Mouse (Mus musculus): ENCODE data around the gene Nr1h2. TPM values are rescaled to one million over a fixed set of nuclear protein-coding genes. Genes with fewer than 3 reads are reported as not detected.

The Nr1h2 gene
- polyA plus RNA-seq, 1 experiment from 2014 or later: 70.9 TPM

DNA sequence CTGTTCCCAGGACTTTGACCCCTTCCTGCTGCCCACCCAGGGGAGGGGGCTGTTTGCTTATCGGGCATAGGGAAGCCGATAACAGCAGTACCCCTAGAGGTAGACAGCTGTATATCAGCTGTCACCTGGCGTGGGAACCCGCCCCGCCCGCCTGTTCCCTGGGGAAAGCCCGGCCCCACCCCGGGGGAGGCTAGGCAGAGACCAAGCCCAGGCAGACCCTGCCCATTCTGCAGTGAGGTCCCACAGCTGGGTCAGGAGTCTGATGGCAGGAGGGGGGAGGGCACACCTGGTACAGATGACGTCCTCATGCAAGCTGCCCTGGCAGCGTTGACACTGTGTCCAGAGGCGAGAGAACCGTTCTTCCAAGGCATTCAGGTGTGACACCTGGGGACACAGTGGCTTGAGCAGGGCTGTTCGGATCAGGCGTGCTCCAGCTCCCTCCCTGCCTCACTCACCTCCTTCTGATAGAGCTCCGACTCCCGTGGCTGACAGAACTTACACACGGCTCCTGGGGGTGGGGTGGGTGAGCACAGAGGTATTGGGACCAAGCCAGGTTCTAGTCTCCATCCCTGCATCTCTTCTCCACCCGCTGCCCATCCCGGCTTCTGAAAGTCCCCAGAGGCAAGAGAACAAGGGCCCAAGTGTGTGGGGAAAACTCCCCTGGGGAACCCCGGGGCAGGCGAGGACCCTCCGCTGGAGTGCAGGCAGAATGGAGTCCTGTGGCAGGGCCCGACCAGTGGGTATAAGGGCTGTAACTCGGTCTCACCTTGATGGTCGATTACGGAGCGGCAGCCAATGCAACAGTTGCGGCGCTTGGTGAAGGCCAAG, 20.6 kb downstream of the Nr1h2 start:
- Histone ChIP-seq H3K4me3 (no peak overlapping the region), H3K9me3 (no peaks in the 10 kb centered on the region), H3K27ac (no peak overlapping the region), H3K9ac (no peak overlapping the region), H3K4me2 (no peak overlapping the region), H3K4me1 (replicated peaks) (peaks cover 2% of the 10 kb centered on the region), H3K27me3 (peaks cover 22% of the 10 kb centered on the region), H3K36me3 (peaks cover 48% of the 10 kb centered on the region)
- no peak for ATAC-seq (ENCODE audit: low FRiP score)
- WGBS: 86% methylated on average over 29 of the region's 29 CpGs

DNA sequence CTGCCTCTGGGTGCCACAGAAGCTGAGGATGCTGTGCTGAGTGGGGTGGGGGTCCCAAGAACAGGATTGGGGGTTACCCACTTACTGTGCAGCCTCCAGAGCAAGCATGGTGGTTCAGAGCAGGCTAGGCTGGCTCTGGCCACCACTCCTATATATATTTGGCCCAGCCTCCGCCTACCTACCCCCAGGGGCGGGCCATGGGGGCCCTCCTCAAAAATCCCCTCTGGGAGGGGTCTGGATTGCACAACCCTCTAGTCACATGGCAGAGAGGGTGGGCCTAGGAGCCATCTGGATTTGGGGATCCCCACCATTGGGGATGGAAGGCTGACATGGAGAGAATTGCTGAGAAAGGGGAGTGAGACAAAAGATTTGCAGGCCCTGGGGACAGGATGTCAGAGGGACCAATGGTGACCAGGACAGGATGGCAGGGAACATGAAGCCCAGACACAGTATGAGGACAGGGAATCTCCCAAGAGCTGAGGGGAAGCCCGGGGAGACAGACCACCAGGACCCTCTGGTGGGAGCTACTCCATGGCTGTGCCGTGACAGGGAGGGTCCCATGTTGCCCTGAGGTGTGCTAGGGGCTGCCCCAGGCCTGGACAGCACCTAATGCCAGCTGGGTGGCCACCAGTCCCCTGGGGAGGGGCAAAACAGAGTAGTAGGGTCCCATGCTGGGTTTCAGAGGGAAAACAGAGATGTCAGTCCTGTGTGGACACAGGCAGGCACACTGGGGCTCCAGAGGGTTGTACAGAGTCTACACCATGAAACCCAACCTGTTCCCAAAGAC, 21.6 kb downstream of the Nr1h2 start, which contains the start of gene Spib:
TSS of gene Spib (minus strand) at position 126 of the 787 bp plus-strand sequence.
- peaks cover 38% of the 10 kb centered on the region for H3K36me3 ChIP-seq
- peaks cover 9% of the 10 kb centered on the region for H3K4me1 ChIP-seq (replicated peaks)
- no peak for ATAC-seq (ENCODE audit: low FRiP score)
- WGBS: 90% methylated on average over 4 of the region's 4 CpGs
- H3K27me3 ChIP-seq: peaks cover 30% of the 10 kb centered on the region
- no peak within 1 kb of the TSS; the same call in 1 of the 2 replicates for H3K9ac ChIP-seq
- H3K4me3 ChIP-seq: no peak within 1 kb of the TSS
- no peak within 1 kb of the TSS for H3K4me2 ChIP-seq
- H3K27ac ChIP-seq: no peak within 1 kb of the TSS
- no peaks in the 10 kb centered on the region for H3K9me3 ChIP-seq

DNA sequence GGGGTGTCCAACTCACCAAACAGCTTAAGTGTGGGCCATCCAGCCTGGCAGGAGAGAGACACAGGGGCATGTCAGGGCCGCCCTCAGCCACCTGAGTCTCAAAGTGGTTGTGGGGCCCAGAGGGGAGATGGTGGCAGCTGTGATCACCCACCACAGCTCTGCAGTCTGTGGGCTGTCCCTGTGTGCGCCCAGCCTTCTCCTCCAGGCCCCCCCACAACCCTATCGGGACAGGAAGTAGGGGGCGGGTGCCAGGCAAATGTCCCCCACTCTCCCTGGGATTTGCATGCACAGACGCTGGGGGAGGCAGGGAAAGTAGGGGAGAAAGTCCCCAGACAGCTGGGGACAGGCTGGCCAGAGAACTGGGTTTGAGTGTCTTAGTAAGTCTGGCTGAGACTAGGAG, 22.5 kb downstream of the Nr1h2 start:
- H3K36me3 ChIP-seq: peaks cover 30% of the 10 kb centered on the region
- H3K9ac ChIP-seq: no peak overlapping the region; the same call in 1 of the 2 replicates
- peaks cover 38% of the 10 kb centered on the region for H3K27me3 ChIP-seq
- H3K4me3 ChIP-seq: no peak overlapping the region
- ATAC-seq (ENCODE audit: low FRiP score): no peak
- no peak overlapping the region for H3K27ac ChIP-seq
- H3K9me3 ChIP-seq: no peaks in the 10 kb centered on the region
- WGBS: 68% methylated on average over 4 of the region's 5 CpGs
- peaks cover 9% of the 10 kb centered on the region for H3K4me1 ChIP-seq (replicated peaks)
- H3K4me2 ChIP-seq: no peak overlapping the region

DNA sequence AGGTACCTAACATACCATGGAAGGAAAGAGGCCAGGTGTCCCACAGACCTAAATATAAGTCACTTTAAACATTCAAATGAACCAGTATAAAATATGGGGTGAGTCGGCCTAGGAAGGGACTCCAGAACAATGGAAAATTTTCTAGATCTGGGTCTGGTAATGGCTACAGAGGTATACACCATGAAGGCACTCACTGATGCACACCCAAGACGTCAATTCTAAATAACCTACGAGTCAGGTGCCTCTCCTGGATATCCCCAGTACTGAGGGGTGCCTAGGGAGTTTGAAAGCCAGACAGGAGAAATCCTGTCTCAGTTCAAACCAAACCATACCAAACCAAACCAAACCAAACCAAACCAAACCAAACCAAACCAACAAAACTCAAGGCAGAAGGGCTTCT, 23.2 kb downstream of the Nr1h2 start:
- peaks cover 24% of the 10 kb centered on the region for H3K36me3 ChIP-seq
- no peak for ATAC-seq (ENCODE audit: low FRiP score)
- H3K27ac ChIP-seq: no peak overlapping the region
- H3K9ac ChIP-seq: no peak overlapping the region
- peaks cover 45% of the 10 kb centered on the region for H3K27me3 ChIP-seq
- no peak overlapping the region for H3K4me2 ChIP-seq
- 86% methylated on average over 3 of the region's 3 CpGs for WGBS
- H3K4me3 ChIP-seq: no peak overlapping the region
- no peaks in the 10 kb centered on the region for H3K9me3 ChIP-seq
- peaks cover 9% of the 10 kb centered on the region for H3K4me1 ChIP-seq (replicated peaks)

DNA sequence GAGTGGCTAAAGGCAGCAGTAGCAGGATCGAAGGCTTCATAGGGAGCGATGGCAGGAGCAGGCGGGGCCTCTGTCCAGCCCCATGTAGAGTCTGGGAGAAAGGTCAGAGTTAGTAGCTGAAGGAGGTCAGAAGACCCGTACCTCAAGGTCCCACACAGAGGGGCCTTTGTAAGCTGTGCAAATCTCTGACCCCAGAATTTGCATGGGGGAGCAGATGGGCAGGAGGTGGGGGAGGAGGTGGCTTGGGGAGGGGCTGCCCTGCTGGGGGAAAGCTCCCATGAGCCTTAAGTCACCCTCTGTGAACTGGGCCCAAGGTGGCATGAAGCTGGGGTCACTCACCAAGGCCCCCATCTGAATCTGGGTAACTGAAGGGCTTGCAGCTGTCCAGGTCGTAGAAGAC, 24.2 kb downstream of the Nr1h2 start:
- Histone ChIP-seq H3K4me3 (no peak overlapping the region), H3K9me3 (no peaks in the 10 kb centered on the region), H3K4me2 (no peak overlapping the region), H3K4me1 (replicated peaks) (peaks cover 15% of the 10 kb centered on the region), H3K27ac (no peak overlapping the region), H3K36me3 (peaks cover 14% of the 10 kb centered on the region), H3K27me3 (peaks cover 55% of the 10 kb centered on the region), H3K9ac (no peak overlapping the region)
- 60% methylated on average over 5 of the region's 5 CpGs for WGBS
- no peak for ATAC-seq (ENCODE audit: low FRiP score)

DNA sequence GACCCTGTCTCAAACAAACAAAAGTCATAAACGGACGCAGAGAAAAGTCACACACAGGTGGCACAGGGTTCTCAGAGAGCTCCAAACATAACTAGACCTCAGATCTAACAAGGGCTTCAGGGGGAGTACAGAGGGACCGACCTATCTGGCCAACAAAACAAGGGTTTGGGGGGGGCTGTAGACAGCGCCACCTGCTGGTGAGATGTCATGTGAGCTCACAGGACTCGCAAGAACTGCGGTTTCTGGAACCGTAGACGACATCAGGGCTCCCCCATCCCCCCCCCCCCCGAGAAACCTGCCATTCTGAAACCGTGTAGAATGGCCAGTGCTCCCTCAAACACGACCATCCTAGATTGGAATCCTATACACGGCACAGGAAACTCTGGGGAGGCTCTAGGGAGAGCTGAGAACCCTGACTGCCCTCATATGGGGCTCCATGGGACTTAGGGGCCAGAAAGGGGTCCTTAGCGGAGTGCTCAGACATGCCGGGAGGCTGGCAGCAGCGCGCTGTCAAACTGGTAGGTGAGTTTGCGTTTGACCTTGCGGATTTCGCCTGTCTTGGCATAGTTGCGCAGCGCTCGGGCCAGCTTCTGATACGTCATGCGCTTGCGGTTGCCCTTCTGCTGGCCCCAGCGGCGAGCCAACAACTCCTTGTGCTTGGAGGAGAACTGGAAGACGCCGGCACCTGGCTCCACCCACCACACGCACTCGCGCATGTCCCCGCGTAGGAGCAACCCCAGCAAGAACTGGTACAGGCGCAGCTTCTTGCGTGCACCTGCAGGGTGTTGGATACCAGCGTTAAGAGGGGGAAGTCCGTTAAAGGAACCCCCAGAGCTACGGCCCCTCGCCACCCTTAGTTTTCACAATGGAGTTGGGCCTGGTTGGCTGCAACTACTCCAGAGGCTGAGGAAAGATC, 26.0 kb downstream of the Nr1h2 start:
- H3K4me3 ChIP-seq: peak overlapping the region; percentile 38
- H3K36me3 ChIP-seq: no peaks in the 10 kb centered on the region; the same call in 1 of the 2 replicates
- peak overlapping the region; percentile 72 for H3K4me2 ChIP-seq
- peak overlapping the region; percentile 70 for H3K9ac ChIP-seq
- ATAC-seq (ENCODE audit: low FRiP score): peak; percentile 30; the same call in 1 of the 2 replicates
- peaks cover 73% of the 10 kb centered on the region for H3K27me3 ChIP-seq
- WGBS: 6% methylated on average over 40 of the region's 40 CpGs
- H3K27ac ChIP-seq: no peak overlapping the region
- peaks cover 16% of the 10 kb centered on the region for H3K4me1 ChIP-seq (replicated peaks)
- H3K9me3 ChIP-seq: no peaks in the 10 kb centered on the region

DNA sequence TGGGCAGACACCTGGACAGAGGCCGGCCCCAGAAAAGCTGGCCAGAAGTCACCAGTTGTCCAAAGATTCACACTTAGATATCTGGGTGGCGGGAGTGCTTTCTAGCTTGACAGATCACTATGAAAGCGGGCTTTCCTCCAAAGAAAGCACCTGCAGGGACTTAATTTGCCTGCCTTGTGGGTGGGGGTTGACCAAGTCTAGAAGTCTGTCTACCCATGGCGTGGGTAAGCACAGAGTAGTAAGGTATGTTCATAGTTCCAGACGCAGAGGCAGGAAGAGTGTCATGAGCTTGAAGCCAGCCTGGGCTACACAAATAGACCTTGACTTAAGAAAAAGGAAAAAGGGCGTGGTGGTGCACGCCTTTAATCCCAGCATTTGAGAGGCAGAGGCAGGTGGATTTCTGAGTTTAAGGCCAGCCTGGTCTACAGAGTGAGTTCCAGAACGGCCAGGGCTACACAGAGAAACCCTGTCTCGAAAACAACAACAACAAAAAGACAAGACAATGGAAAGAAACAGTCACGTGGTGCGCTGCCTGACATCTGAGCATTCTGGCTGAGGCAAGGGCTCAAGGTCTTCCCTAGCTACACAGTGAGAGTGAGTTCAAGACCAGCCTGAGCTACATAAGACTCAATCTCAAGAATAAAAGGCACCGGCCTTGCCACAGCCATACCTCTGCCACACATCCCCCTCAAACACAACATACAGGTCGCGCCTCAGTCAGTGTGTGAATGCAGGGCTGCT, 27.2 kb downstream of the Nr1h2 start:
- Histone ChIP-seq H3K4me1 (replicated peaks) (peaks cover 19% of the 10 kb centered on the region), H3K36me3 (no peaks in the 10 kb centered on the region), H3K27ac (no peak overlapping the region), H3K27me3 (peaks cover 84% of the 10 kb centered on the region), H3K9ac (no peak overlapping the region), H3K9me3 (no peaks in the 10 kb centered on the region), H3K4me2 (no peak overlapping the region), H3K4me3 (no peak overlapping the region)
- ATAC-seq (ENCODE audit: low FRiP score): no peak
- WGBS: 90% methylated on average over 14 of the region's 14 CpGs

DNA sequence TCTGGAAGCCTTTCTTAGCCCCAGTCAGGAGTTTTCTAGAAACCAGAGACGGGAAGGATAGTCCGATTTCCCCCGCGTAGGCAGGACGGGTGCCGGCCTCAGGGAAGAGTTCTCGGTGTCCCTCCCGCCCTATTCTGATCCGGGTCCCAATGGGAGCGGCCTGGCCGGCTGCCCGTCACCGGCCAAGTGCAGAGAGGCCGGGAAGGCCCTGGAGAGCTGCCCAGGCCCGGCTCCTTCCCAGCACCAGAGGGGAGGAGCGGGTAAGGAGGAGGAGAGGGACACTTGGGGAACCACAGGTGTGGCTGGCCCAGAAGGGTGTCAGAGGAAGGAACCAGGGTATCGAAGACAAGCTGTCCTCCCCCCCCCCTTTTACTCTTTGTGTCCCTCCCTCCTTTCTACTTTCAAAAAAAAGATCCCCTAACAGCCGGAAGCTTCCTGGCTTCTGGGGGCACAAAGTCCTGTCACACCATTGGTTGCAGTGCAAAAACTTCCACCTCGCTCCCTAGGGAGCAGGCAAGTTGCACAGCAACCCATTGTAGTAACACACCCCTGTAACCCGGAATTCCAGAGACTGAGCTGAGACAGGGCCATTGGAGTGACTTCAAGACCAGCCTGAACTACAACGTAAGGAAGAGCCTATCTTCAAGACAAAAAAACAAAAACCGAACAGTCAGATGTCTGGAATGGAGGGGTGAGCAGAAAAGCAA, 28.5 kb downstream of the Nr1h2 start:
- Histone ChIP-seq H3K27ac (no peak overlapping the region), H3K9ac (peak overlapping the region; percentile 35; the same call in 1 of the 2 replicates), H3K4me1 (replicated peaks) (peaks cover 21% of the 10 kb centered on the region), H3K4me2 (peak overlapping the region; percentile 31), H3K27me3 (peaks cover 95% of the 10 kb centered on the region), H3K9me3 (no peaks in the 10 kb centered on the region), H3K4me3 (no peak overlapping the region), H3K36me3 (no peaks in the 10 kb centered on the region)
- ATAC-seq (ENCODE audit: low FRiP score): no peak
- WGBS: 13% methylated on average over 22 of the region's 22 CpGs

DNA sequence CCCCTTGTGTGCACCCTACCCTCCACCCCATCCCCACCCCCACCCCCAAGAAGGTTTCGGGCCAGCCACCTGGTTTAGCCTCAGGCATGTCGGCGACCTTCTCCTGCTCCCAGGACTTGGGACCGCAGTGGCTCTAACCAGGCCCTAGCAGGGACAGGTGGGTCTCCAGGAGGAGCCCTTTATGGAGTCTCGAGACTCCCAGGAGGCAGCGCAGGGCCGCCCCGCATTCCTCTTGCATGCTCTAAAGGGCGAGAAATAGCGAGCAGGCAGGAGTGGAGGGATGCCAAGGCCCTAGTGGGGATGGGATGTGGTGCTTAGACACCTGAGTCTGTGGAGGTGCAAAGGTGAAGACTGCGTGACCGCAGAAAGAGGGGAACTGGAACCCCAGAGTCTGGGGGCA, 29.2 kb downstream of the Nr1h2 start, which contains the start of gene Mybpc2:
TSS of gene Mybpc2 (minus strand) at position 155 of the 400 bp plus-strand sequence.
- H3K36me3 ChIP-seq: no peaks in the 10 kb centered on the region
- ATAC-seq (ENCODE audit: low FRiP score): no peak
- H3K27ac ChIP-seq: no peak within 1 kb of the TSS
- peaks cover 87% of the 10 kb centered on the region for H3K27me3 ChIP-seq
- H3K9me3 ChIP-seq: no peaks in the 10 kb centered on the region
- H3K4me2 ChIP-seq: peak within 1 kb of the TSS; percentile 31
- peaks cover 21% of the 10 kb centered on the region for H3K4me1 ChIP-seq (replicated peaks)
- peak within 1 kb of the TSS; percentile 35; the same call in 1 of the 2 replicates for H3K9ac ChIP-seq
- H3K4me3 ChIP-seq: no peak within 1 kb of the TSS
- WGBS: 34% methylated on average over 12 of the region's 12 CpGs

DNA sequence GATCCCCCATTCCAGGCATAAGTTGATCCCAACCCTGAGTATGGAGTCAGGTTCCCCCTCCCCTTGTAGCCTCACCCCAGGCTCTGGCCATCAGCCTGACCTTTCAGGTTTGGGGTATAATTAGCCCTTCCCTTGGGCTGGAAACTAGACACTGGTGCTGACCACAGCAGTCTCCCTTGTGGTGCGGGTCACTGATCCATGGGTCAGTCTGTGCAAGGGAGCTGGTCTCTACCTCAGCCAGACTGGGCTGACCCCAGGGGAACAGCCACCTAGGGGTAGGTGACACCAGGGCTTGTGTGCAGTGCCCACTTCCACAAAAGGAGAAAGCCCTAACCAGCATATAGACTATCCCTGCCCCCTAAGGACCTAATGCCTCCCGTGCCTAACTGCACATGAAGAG, 30.7 kb downstream of the Nr1h2 start:
- Histone ChIP-seq H3K4me2 (no peak overlapping the region), H3K27ac (no peak overlapping the region), H3K9ac (no peak overlapping the region), H3K4me3 (no peak overlapping the region), H3K36me3 (no peaks in the 10 kb centered on the region), H3K27me3 (peaks cover 73% of the 10 kb centered on the region), H3K4me1 (replicated peaks) (peaks cover 19% of the 10 kb centered on the region), H3K9me3 (no peaks in the 10 kb centered on the region)
- 89% methylated on average over 2 of the region's 2 CpGs for WGBS
- no peak for ATAC-seq (ENCODE audit: low FRiP score)

DNA sequence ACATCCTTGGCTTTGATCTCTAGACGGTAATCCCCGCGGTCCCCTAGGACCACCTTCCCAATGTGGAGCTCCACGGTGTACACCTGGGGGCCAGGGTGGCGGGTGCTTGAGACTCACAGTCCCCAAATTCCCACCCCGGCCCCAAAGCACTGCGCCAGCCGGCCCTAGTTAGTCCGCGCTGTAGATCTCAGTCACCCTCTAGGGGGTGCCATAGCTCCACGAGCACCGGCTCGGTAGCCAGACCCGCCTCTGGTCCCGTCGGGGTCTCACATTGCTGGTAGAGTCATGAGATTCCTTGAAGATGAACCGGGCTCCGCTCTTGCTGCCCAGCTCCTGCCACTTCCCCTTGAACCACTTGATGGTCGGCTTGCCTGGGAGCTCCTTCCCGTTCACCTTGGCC, 32.0 kb downstream of the Nr1h2 start:
- no peak overlapping the region for H3K4me3 ChIP-seq
- H3K4me1 ChIP-seq (replicated peaks): peaks cover 13% of the 10 kb centered on the region
- 3% methylated on average over 20 of the region's 20 CpGs for WGBS
- no peak overlapping the region for H3K27ac ChIP-seq
- no peaks in the 10 kb centered on the region for H3K36me3 ChIP-seq
- H3K9ac ChIP-seq: peak overlapping the region; percentile 24; the same call in 1 of the 2 replicates
- H3K9me3 ChIP-seq: no peaks in the 10 kb centered on the region
- H3K27me3 ChIP-seq: peaks cover 72% of the 10 kb centered on the region
- peak overlapping the region; percentile 31 for H3K4me2 ChIP-seq
- 0 out of 2 replicates have a peak, but pooled peaks have one; percentile 36 for ATAC-seq (ENCODE audit: low FRiP score)

Measured in hindbrain, embryonic 13.5 days (tissue).